Mouse (Mus musculus) C2C12 (cell line): ENCODE data around the gene Pdpk1.
"Not testable (repeated sequence)": the region's sequence is repeated elsewhere in the genome, so short reads cannot be mapped to it uniquely, and the experiment has no call there.

Experiments used
- CEBPB ChIP-seq: IDR thresholded peaks from one replicate; pipeline ENCODE4 v1.6.1; 2011; ENCODE audit warnings: low read depth, mild to moderate bottlenecking, control low read depth, moderate library complexity
- CTCF ChIP-seq: IDR thresholded peaks from one replicate; pipeline ENCODE4 v1.5.1; 2011; ENCODE audit not compliant: control insufficient read depth, insufficient read depth, insufficient read length
- MAX ChIP-seq: IDR thresholded peaks from one replicate; pipeline ENCODE4 v1.6.1; 2011; ENCODE audit warnings: mild to moderate bottlenecking, control low read depth
- MYOD1 ChIP-seq: IDR thresholded peaks from one replicate; pipeline ENCODE4 v1.6.1; 2011; ENCODE audit warnings: low read depth; ENCODE audit not compliant: control insufficient read depth, insufficient read length
- MYOG ChIP-seq: IDR thresholded peaks from one replicate; pipeline ENCODE4 v1.6.1; 2011; ENCODE audit not compliant: control insufficient read depth, insufficient read length; ENCODE audit errors: extremely low read depth
- USF1 ChIP-seq: IDR thresholded peaks from one replicate; pipeline ENCODE4 v1.6.1; 2011; ENCODE audit warnings: low read depth, mild to moderate bottlenecking, control low read depth, moderate library complexity

DNA sequence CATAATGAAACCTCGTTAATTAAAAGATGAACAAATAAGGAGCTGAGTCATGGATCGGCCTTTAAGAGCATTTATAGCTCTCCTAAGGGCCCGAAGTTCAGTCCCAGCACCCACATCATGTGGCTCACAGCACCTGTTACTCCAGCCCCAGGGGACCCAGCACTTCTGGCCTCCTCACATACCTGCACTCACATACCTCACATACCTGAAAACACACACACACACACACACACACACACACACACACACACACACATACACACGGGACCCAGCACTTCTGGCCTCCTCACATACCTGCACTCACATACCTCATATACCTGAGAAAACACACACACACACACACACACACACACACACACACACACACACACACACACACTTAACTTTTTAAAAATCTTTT, 64.3 kb downstream of the Pdpk1 start:
- TF ChIP-seq CTCF, MAX, CEBPB, USF1, MYOG, MYOD1: not testable (repeated sequence)
